Mouse (Mus musculus): ENCODE results near the gene Cux2.

DNA sequence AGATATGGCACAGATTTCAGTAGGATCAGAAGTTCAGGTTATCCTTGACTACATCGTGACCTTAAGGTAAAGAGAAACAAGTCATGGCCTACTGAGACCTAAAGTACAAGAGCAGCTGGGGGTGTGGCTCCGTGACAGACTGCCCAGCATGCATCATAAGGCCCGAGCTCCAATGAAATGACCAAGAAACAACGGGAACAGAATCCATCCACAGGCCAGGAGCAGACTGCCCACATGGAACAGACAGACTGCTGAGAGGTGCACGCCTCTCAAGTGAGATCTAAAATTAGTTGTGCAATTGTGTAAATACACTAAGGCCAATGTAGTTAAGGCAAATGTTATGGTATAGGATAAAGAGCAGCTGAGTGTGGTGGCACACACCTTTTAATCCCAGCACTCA, 228.3 kb downstream of the Cux2 start:
- TF ChIP-seq POLR2A (IDR thresholded peaks at IDR 0.05; ENCODE audit: borderline replicate concordance, insufficient read depth, low read length) (no peak), CTCF (IDR thresholded peaks at IDR 0.05; ENCODE audit: borderline replicate concordance, insufficient read depth, low read depth, low read length) (no peak)

All from cerebellum, adult 2 months (tissue).